Mouse (Mus musculus): ENCODE results near the gene Rfx1.

- peak; percentile 78 for TF ChIP-seq CTCF (IDR thresholded peaks at IDR 0.05; ENCODE audit: borderline replicate concordance, extremely low read depth, insufficient read depth, insufficient read length)
- no peak for TF ChIP-seq POLR2A (IDR thresholded peaks at IDR 0.05; ENCODE audit: borderline replicate concordance, extremely low read depth, insufficient read depth, insufficient read length, poor library complexity, severe bottlenecking)
These were observed 42.5 kb upstream of the Rfx1 start for GRCm38 (mm10) chr8:84024171-84024570.

Data from brain, embryonic 14.5 days (tissue).